Mouse (Mus musculus): ENCODE results near the gene Slc1a5.
A peak's percentile ranks its signal among the peaks of the same experiment; 100 is the strongest.

Gene Slc1a5

GRCm38 (mm10) chr7:16820271-16820763 lies 39.2 kb downstream of the Slc1a5 start:
- DNase-seq (ENCODE audit: low spot score): no peak

- no peak for DNase-seq (ENCODE audit: low spot score)
These were observed 40.0 kb downstream of the Slc1a5 start for GRCm38 (mm10) chr7:16821091-16821490.

DNA sequence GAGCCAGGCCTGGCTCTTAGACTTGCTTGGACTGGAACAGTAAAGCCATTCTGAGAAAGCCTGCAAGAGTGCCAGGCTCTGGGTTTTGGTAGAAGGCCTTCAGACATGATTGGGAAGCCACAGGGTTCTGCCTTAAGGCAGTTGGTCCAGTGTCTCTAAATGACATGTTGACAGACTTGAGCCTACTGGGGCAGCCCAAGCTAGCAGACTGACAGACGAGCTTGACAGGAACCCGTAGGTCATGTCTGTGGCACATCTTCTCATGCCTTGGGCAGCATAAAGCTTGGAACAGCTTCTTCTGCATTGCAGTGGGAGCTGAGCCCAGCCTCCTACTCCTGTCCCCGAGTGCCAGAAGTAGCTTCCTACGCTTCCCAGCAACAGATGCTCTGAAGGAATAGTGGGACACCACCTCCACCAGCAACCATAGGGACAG lies 40.5 kb downstream of the Slc1a5 start:
- no peak for DNase-seq (ENCODE audit: low spot score)

- DNase-seq (ENCODE audit: low spot score): no peak
These were observed 42.6 kb downstream of the Slc1a5 start for GRCm38 (mm10) chr7:16823734-16824133.

GRCm38 (mm10) chr7:16825785-16826184 lies 44.6 kb downstream of the Slc1a5 start:
- peak; percentile 80 for DNase-seq (ENCODE audit: low spot score)

- no peak for DNase-seq (ENCODE audit: low spot score)
These were observed 45.4 kb downstream of the Slc1a5 start for GRCm38 (mm10) chr7:16826571-16826970.

- DNase-seq (ENCODE audit: low spot score): peak; percentile 84
These were observed 46.1 kb downstream of the Slc1a5 start for GRCm38 (mm10) chr7:16827274-16827673.

GRCm38 (mm10) chr7:16830449-16830848 lies 49.3 kb downstream of the Slc1a5 start:
- no peak for DNase-seq (ENCODE audit: low spot score)

DNA sequence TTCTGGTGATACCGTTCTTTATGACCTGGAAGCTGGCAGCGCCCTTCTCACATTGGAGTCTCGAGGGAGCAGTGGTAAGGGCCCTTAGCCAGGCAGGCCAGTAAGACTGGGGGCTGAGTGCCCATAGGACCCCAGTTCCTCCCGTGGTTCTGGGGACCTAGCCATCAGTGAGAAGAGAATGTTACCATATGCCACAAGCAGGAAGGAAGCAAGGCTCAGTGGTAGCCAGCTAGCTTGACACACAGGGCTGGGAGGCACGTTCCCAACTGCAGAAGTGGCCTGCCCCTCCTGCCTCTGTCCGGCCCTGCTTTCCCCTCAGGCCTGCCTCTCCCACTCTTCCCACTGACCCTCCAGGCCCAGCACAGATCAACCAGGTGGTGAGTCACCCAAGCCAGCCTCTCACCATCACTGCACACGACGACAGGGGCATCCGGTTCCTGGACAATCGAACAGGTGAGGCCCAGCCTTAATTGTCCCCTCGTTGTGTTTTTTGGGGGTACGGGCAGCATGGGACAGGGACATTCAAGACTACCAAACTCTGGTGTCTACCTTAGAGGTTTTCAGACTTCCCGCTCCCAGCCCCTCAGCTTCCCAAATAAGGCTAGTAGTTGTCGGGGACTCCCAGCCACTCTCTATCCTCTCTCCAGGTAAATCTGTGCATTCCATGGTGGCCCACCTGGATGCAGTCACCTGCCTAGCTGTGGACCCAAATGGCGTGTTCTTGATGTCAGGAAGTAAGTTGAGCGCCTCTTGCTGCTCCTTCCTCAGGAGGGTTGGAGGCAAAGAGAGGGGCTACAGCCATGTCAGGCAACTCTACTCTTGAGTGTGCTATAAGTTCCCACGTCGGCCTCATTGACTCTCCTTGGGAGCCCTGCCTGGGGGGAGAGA lies 57.0 kb downstream of the Slc1a5 start:
- peak; percentile 14 for DNase-seq (ENCODE audit: low spot score)

- no peak for DNase-seq (ENCODE audit: low spot score)
These were observed 57.8 kb downstream of the Slc1a5 start for GRCm38 (mm10) chr7:16838804-16839426.

DNA sequence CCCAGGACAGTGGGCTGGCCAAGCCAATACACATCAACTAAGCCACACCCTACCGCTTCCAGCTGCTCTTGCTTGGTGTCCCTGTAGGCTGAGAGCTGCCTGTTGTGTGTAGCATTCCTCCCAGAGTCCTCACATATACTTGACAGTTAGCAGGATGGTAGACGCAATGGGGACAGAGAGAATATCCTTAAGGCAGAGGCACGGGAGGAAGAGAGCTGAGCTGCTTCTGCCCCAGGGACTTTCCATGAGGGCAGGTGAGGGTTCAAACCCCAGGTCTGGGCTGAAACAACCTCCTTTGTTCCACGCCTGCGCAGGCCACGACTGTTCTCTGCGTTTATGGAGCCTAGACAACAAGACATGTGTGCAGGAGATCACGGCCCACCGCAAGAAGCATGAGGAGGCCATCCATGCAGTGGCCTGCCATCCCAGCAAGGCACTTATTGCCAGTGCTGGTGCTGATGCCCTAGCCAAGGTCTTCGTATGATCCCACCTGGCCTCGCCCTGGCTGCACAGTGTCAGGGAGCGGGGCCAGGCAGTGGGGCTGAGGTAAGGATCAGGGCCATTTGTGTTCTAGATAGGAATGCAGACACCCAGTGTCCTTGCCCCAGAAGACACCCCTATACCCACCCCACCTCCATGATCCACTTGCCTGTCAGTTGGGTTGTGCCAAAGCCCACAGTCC lies 58.4 kb downstream of the Slc1a5 start:
- DNase-seq (ENCODE audit: low spot score): no peak

DNA sequence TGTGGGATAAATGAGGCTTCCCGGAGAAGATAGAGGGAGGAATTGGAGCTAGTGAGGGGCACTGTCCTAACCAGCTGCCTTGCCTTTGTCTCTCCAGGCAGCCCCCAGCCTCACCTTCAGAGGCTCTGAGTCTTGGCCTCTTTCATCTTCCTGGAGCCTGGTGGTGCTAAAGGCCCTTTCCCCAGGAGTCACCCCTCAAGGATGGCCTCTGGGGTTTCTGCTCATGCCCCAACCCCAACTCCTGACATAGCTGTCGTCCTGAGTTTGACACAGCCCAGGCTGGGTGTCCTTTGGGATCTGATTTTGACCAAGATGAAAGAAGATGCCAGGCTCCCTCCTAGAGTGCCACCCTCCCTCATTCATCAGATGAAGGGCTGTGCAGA lies 59.0 kb downstream of the Slc1a5 start:
- DNase-seq (ENCODE audit: low spot score): no peak

DNA sequence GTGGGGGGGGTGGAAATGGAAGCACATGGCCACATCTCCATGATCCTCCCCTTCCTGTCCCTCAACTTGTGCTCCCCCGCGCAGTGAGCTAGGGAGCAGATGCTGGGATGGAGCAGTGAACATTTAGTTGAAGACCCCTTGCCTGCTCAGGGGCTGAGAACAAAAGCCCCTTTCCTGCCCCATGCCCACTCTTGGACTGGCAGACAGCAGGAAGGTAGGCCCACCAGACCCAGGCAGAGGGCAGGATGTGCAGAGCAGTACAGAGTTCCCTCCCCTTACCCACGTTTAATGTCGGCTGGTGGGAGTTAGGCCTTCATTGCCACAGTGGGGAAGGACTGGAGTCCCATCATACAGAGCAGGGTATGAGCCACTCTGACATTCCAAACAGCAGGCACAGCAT lies 59.9 kb downstream of the Slc1a5 start:
- no peak for DNase-seq (ENCODE audit: low spot score)

DNA sequence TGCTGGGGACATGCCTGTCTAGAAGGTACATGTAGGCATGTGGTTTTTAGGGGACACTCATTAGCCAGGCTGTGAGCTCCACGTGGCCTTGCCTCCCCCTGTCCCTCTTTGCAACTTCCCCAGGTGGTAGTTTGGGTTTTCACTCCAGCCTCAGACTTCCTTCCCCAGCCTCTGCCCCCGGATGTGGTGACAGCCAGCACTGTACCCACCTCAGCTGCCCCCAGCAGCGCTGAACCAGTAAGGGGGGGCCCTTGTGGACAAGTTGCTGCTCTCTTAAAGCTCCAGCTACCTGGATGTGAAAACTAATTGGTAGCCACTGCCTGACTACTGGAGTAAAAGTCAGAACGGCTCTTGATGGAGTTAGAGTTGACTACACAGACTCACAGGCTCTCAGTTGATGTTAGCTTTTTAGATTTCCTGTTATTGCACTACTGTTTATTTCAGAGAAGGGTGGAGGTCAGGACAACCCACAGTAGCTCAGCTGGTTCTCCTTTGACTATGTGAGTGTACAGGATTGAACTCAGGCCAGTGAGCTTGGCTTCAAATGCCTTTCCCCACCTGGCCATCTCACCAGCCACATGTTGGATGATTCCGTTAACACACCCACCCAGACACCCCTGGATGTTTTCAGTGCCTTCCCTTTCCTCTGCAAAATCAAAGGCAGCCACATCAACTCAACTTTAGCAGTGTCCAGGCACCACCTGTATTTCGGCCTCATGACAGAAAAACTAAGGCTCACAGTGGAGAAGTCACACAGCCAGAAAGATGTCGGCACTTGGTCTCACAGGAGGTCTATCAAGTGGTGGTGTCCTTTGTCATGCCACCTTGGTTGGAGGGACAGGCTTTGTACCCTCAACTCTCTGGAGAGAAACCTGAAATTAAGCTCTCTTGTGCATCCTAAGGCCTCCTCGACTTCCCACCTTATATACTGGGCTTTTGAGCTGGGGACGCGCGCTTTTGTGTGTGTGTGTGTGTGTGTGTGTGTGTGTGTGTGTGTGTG lies 60.7 kb downstream of the Slc1a5 start:
- peak; percentile 85 for DNase-seq (ENCODE audit: low spot score)

GRCm38 (mm10) chr7:16842645-16843063 lies 61.5 kb downstream of the Slc1a5 start, which contains the start of gene Prkd2:
Gene Prkd2 (plus strand): TSS chr7:16842902.
- DNase-seq (ENCODE audit: low spot score): peak; percentile 79

DNA sequence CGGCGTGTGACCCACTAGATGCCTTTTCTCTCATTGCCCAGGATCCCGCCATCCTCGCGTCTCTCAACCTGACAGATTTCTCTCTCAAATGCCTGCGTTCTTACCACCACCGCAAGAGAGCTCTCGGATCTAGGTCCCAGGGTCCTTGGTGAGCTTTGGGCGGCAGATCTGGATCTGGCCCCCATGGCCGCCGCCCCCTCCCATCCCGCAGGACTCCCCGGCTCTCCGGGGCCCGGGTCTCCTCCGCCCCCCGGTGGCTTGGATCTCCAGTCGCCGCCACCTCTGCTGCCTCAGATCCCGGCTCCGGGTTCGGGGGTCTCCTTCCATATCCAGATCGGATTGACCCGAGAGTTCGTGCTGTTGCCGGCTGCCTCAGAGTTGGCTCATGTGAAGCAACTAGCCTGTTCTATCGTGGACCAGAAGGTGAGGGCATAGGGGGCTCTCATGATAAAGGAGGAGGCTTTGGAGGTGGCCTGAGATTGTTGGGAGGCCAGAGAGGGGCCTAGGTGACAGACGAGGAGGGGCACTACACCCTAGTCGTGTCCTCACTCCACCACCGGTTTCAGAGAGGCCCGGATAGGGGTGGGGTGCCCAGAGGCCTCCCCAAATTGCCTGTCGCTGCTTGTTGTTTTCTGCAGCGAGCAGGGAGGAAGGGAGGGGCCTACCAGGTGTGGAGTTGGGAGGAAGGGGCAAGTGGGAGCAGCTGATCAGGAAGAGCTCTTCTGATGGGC lies 62.5 kb downstream of the Slc1a5 start:
- DNase-seq (ENCODE audit: low spot score): peak; percentile 39

DNA sequence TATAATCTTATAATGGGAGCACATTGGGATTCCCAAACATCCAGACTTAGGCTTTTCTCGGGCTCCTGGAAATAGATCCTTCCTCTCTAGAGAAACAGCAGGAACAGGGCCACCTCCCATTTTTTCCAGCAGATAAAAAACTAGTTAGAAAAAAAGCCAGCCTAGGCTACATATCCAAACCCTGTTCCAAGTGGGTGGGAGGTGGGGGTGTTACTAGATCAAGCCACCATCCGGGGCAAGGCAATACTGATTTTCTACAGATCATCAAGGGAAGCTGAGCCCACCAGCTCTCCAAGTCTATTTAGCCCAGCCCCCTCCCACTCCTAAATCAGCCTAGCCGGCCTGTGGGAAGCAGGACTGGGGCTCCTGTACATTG lies 63.5 kb downstream of the Slc1a5 start:
- no peak for DNase-seq (ENCODE audit: low spot score)

- DNase-seq (ENCODE audit: low spot score): peak; percentile 67
These were observed 64.1 kb downstream of the Slc1a5 start for GRCm38 (mm10) chr7:16845072-16845819.

DNA sequence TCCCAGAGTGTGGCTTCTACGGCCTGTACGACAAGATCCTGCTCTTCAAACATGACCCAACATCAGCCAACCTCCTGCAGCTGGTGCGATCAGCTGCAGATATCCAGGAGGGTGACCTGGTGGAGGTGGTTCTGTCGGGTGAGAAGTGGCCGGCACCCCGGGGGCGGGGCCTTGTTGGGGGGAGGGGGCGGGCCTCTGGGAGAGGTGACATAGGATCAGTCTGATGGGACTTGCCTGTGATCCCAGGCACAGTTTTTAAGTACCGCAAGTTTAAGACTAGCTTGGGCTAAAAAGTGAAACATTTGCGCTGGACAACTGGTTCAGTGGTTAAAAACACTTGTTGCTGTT lies 64.7 kb downstream of the Slc1a5 start:
- no peak for DNase-seq (ENCODE audit: low spot score)

- DNase-seq (ENCODE audit: low spot score): no peak
These were observed 65.6 kb downstream of the Slc1a5 start for GRCm38 (mm10) chr7:16846775-16847174.
